Mouse (Mus musculus) mouse embryonic stem cell (cell line): Measurements from ENCODE around the gene Nans.

Experiments
- in situ Hi-C, 2 experiments: fragments of 300-500 bp; cut with MboI; formaldehyde crosslinking; loops; 1 replicate in 1 of 2; 3 replicates in 1 of 2; pipeline ENCODE4 v1.14.3; 2019 to 2020; ENCODE audit warnings: low sequenced_read_pairs in 2 of 2, low pct_unique_long_range_greater_than_20kb in 1 of 2, mixed read lengths in 1 of 2; ENCODE audit not compliant: unreplicated experiment in 1 of 2

Gene Nans

DNA sequence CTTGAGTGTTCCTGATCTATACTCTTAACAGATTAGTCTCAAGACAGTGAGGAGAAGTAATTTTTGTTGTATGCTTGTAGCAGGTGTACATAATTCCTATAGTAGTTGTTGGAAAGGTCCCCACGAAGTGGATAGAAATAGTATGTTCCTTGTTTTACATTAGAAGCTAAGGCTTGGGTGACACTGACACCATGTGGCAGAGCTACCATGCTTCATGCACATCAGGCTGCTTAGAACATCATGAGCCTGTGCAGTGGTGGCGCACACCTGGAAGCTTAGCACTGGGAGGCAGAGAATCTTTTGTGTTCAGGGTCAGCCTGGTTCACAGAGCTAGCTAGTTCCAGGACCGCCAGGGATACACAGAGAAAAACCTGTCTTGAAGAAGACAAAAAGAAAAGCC, 23.3 kb upstream of the Nans start:
- in situ Hi-C loops = no loop called here

DNA sequence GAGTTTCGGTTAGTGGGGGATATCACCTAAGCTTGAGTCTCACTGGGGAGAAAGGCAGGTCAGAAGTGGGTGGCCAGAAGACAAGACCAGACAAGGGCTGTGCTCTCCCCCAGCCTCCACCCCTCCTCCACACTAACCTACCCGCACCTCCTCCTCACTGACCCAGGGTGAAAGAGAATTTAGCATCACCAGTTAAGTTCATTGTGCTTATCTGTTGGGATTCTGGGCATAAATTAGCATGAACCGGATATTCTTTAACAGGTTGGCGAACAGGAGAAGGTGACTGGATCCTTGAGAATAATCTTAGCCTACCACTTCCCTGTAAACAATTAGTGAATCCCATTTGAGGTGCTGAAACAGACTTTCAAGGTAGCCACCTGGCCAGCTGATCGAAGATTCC, 13.9 kb upstream of the Nans start:
- in situ Hi-C loops = no loop called here

DNA sequence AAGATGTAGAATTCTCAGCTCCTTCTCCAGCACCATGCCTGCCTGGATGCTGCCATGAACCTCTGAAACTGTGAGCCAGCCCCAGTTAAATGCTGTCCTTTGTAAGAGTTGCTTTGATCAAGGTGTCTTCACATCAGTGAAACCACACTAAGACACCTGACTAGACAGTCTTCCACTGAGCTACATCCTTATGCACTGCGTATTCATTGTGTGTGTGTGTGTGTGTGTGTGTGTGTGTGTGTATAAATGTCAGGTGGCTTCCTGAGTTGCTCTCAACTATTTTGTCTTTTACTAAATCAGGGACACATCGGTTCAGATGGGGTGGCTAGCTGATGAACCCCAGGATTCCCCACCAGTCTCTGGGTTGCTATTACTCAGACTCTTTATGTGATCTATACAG, 10.0 kb upstream of the Nans start:
- in situ Hi-C loops = no loop called here

DNA sequence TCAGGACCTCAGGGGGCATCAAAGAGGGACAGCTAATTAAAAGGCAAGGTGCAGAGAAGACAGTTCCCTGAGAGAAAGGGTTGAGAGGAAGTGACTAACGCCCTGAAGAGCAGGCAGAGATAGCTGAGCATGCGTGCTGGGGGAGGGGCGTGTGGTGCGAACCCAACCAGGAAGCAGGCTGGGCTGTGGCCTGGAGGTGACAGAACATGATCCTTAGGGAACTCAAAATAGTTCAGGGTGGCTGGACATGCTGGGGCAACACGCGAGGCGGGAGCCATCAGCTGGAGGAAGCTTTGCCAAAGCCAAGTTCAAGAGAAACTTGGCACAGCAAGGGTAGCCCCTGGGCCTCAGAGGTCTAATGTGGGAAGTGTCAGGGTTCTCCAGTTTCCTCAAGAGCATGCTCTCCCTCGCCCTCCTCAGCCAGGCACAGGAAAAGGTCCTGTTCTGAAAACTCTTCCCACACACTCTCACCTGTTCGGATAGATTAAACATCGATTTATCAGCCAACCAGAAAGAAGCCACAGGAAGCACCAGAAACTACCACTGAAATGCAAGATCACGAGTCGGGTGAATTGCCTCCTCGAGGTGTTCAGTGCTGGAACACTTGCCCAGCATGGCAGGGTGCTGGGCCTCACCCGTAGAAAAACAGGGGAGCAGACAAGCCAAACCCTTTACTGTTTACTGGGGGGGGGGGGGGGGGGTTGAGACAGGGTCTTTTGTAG, 3.2 kb upstream of the Nans start:
- in situ Hi-C loops = no loop called here

DNA sequence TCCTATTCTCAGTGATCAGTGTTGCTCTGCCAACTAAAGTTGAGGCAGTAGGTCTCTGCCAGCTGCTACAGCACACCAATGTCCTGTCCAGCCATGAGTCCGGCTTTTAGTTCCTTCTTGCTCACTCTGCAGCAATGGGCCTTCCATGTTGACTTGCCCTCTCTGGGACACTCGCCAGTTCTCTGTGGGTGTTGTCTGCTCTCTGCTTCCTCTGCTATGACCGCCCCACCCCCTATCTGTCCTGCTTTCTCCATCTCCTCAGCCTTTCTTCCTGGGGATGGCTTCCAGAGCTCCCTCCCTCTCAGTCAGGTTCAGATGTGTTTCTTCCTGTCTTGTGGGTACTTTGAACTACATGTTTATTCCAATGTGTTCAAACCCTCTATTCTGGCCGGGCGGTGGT, 1.7 kb upstream of the Nans start:
- in situ Hi-C loops = no loop called here

DNA sequence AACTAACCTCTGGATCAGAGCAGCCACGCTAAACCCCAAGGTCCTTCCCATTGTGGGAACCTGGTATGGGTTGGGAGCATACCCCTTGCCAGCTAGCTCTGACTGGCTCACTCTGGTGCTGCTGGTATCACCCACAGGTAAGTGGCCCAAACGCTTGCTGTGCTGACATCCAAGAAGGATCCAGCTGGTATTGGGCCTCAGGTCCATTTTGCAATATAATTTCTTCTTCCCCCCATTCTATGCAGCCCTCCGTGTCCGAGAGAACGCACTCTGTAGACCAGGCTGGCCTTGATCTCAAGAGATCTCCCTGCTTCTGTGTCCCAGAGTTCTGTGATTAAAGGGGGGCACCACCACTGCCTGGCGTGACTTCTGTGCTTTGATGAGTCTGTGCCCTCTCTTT, 4.0 kb downstream of the Nans start:
- in situ Hi-C loops = no loop called here

DNA sequence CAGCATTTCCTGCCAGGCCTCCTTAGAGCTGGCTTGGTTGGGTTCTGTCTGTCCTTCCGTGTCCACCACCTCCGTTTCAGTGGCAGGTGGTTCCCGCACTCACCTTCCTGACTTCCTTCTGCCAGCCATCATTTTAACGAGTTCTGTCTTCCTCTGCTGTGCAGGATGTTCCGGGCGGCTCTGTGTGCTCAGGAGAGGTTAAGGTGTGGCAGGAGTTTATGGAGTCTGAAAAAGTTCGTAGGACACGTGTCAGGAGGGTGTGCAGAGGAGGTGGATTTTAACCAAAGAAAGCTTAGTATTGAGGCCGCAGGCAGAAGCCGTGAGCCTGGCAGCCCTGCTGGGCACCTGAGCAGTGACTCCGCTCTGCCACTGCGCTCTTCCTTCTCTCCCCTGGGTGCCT, 6.5 kb downstream of the Nans start:
- in situ Hi-C loops = no loop called here

DNA sequence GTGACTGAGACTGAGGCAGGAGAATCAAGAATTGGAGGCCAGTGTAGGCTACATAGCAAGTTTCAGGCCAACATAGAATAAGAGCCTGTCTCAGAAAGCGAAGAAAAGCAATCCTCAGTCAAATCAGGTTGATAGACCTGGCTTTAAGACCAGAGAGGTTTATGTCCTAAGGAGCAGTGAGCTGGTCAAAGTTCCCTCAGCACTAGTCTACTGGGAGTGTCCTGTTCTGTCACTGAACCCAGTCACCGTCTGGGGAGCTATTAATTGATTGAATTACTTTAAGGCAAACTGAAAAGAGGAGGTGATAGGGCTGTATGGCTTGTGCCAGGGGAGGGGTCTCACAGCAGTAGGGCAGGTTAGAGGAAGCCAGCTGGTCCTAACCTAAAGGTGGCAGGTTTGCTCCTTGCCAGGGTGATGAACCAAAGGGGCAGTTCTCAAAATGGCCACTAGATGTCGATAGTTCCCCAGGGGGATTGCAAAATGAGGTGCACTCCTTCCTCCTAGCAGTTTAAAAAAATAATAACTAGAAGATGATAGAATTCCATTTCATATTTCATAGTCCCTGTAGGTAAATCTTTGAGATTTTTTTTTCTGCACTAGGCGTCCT, 8.3 kb downstream of the Nans start:
- in situ Hi-C loops = no loop called here

DNA sequence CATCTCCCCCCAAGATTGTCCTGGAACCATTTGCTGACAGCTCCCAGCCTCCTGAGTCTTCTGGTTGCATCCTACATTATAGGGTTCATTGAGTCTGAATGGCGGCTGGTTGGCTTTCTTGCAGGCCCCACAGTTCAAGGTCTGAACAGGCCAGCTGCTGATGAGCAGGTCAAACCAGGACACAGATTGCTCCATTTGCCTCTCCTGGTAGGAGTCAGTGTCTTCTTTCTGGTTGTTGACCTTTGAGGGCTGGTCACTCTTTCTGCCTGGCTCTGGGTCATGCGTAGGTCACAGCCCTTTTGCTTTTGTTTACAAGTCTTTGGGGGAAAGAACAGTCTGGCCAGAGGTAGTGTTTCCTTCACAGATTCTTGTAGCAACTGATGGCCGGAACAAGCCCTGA, 9.5 kb downstream of the Nans start:
- in situ Hi-C loops = no loop called here

DNA sequence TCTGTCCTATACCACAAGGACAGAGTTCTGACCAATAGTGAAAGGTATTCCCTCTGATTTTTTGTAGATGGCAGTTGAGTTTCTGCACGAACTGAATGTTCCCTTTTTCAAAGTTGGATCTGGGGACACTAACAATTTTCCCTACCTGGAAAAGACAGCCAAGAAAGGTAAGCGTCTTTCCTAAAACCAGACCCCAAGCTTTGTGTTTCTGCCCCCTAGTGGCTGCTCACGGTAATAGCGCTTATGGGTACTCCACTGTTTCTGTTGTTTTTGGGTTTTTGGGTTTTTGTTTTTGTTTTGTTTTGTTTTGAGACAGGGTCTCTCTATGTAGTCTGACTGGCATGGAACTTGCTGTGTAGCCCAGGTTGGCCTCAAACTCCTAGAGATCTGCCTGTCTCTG, 9.9 kb downstream of the Nans start:
- in situ Hi-C loops = no loop called here

DNA sequence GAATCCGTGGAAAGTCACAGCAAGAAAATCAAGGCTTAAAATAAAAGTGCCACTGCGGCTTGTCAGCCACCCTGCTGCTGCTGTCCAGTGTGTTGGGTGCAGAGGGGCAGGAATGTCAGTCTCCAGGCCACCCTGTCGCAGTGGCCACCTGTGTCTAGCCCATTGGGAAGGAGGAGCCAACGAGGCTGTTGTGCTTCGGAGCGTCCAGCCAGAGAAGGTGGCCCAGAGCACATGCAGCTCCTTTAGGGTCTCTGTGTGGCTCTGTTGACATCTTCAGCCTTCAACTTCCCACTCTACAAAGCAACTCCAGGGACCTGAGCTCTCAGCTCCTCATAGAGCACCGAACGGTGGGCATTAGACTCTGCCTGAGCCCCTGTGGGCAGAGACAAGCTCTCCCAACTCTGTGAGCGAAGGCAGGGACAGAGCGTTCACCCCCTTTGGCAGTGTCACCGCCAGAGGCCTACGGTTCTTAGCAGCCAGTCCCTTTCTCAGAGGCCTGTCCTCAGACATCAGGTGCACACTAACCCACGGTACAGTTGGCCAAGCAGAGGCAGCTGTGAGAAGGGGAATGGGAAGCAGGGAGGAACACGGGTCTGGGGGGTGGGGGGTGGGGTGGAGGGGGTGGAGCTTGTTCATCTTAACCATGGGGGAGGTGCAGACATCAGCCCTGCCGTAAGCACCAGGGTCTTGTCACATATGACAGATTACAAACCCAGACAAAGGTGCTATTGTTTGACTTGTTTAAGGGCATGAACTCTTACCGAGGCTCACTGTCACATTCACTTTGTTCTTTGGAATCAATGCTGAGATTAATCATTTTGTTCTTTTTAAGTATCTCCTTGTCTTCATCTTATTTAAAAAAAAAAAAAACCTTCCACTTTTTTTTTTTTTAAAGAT, 13.8 kb downstream of the Nans start:
- in situ Hi-C loops = no loop called here

DNA sequence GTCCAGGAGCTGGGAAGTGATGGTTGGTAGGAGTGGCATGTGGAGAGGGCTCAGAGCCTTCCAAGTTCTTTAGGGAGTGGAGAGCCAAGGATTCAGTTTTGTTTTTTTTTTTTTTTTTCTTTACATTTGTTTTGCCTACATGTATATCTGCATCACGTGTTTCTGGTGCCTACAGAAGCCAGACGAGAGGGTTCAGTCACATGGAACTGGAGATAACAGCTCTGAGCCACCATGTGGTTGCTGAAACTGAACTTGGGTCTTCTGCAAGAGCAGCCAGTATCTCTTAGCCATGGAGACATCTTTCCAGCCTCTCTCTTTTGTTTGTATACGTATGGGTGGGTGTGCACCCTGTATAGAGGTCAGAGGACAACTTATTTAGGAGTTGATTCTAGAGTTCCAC, 14.8 kb downstream of the Nans start:
- in situ Hi-C loops = no loop called here

DNA sequence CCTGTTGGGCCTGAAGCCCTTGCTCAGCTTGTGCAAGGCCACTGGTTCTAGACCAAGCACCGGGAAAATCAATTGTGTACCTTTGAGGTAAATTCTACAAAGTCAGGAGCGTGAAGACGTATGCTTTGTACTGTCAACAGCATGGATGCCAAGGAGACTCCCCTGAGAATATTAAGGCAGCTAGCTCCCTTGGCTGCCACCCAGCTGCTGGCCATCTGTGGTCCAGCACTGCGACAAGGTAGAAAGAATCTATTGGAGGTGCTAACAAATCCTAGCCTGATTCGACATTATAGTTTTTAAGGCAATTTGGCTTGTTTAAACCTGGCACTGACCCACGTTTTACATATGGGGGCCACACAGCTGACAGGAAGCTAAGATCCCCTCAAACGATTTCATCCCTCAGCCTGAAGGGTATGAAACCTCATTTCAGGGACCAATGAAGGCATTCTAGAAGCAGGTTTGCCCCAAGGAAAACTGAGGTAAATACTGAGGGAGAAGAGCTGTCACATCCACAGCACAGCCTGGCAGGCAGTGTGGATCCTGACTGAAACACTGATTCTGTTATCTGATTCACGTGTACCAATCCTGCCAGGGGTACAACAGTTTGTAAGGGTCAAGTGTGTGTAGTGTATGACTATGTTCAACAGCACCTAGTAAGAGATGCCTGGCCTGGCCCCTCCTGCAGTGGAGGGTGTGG, 16.5 kb downstream of the Nans start:
- in situ Hi-C loops = no loop called here

DNA sequence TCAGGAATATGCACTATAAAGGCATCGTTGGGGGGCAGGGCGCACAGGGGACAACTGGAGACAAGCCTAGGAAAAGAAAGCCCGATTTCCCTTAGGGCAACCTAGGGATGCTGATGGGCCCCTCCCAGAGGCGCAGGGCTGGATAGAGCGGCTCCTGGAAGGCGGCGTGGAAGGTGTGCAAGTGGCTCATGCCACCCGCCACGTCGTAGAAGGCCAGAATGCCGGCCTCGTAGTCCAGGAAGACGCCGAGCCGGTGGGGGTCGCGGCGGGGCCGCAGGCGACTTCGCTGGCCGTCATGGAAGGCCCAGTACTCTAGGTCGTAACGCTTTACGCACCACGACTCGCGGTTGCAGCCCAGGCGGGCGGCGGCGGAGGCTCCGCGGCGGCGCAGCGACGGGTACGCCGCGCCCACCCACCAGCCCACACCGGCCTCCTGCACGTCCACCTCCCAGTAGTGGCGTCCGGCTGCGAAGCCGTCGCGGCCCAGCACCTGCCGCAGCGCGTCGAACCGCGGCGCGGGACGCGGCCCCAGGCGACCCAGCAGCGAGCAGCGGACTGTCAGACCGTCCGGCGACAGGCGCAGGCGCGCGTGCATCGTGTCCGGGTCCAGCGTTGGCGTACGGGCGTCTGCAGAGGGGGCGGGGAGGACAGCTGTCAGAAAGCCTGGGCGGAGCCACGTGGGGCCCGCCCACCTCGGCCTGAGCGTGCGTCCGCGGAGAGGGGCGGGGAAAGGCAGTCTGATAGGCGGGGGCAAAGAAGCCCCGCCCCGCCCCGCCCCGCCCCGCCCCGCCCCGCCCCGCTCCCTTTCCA, 18.0 kb downstream of the Nans start:
- in situ Hi-C loops = no loop called here

DNA sequence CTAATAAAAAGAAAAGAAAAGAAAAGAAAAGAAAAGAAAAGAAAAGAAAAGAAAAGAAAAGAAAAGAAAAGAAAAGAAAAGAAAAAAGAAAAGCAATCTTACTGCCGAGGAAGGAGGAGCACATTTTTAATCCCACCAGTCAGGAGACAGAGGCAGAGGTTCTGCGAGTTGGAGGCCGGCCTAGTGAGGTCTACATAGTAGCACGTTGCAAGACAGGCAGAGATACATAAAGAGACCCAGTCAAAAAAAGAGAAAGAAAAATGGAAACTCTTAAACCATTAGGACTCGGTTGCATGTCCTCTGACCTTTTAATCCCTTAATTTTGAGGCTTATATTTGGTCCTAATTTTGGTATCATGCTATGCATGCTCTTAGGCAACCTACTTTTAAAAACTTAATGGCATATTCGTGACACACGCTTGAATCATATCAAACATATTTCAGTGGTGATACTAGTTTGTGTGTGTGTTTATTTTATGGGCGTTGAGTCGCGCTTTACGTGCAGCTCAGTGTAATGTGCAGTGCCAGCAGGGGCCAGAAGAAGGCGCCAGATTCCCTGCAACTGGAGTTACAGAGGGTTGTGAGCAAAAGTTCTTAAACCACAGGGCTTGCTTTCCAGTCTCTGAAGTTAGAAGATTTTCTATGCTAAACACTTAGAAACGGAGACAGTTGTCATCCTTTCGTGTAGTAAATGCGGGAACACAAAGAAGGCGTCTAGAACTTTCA, 18.9 kb downstream of the Nans start:
- in situ Hi-C loops = no loop called here

DNA sequence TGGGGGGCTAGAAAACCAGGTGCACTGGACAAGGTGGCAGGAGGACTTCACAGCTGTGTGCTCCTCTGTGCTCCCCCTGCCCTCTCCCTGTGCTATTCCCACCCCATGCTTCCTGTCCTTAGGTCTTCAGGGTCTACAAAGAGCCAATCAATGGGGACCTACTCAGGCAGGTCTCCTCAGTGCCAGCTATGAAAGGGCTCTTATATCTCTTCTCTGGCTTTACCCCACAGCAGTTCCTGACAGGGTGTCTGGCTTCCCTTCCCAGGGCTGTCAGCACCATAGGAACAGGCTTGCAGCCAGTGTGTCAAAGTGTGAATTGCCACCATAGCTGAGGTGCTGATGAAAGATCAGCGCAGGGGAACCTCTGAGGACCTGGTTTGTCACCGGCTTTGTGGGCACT, 31.4 kb downstream of the Nans start:
- in situ Hi-C loops = no loop called here

DNA sequence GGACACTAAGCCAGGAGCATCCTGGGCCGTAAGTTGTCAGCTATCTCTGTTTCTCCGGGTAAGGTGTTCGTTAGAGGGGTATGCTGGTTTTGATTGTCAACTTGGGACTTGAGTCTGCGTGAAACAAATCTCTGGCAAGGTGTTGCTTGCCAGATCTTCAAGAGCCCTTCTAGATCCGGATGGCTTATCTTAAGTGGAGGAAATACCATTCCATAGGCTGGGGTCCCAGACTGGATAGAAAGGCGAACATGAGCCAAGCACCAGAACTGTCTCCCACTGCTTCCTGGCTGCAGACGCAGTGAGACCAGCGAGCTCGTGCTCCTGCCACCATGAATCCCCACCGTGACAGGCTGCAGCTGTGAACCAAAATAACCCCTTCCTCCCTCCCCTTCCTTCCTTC, 32.4 kb downstream of the Nans start:
- in situ Hi-C loops = no loop called here

DNA sequence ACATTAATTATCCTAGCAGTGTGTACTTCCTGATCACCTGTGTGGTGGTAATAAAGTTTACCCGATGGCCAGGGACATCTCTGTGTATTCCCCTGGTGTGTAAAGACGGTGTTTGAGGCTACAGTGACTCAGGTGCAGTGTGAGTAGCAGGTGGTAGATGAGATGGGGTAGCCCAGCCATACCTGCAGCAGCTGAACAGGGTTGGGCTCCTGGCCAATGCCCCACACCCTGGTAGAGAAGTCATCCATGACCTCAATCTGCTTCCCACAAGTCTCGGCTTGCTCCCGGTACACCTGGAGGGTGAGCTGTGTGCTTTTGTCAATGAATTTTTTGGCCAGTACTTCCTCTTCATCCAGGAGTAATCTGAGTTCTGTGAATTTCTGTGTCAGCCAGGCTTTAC, 34.3 kb downstream of the Nans start:
- in situ Hi-C loops = no loop called here
